Mouse (Mus musculus) small intestine, adult 2 months (tissue): ENCODE data around the gene Trpv1. TPM values are rescaled to one million over a fixed set of nuclear protein-coding genes. Genes with fewer than 3 reads are reported as not detected.

Experiments
- H3K27ac ChIP-seq: fragments of 200-500 bp; 2 replicates; pipeline ENCODE4 v1.5.1; 2012; ENCODE audit warnings: low read depth, low read length, control low read depth, inconsistent platforms; ENCODE audit not compliant: insufficient read depth
- H3K27me3 ChIP-seq: fragments of 200-500 bp; 2 replicates; pipeline ENCODE4 v1.6.1; 2012; ENCODE audit warnings: mild to moderate bottlenecking, moderate library complexity, low read length, inconsistent platforms; ENCODE audit not compliant: control insufficient read depth, insufficient read depth
- H3K36me3 ChIP-seq: fragments of 200-500 bp; 2 replicates; pipeline ENCODE4 v1.6.1; 2012; ENCODE audit warnings: mild to moderate bottlenecking, low read length, control low read depth, inconsistent platforms; ENCODE audit not compliant: control insufficient read depth, insufficient read depth
- H3K4me1 ChIP-seq: fragments of 200-500 bp; 2 replicates; pipeline ENCODE4 v1.6.1; 2012; ENCODE audit warnings: low read length, inconsistent platforms, mixed read lengths; ENCODE audit not compliant: control insufficient read depth, insufficient read depth, insufficient read length
- H3K4me3 ChIP-seq: fragments of 200-500 bp; 2 replicates; pipeline ENCODE4 v1.5.1; 2012; ENCODE audit warnings: low read depth, mild to moderate bottlenecking, control low read depth, inconsistent platforms, low read length, moderate library complexity
- CTCF ChIP-seq: fragments of 200-500 bp; IDR thresholded peaks from 2 replicates; pipeline ENCODE4 v1.5.1; 2012; ENCODE audit warnings: low read depth, mild to moderate bottlenecking, control low read depth, inconsistent platforms, low read length, moderate library complexity, mixed read lengths; ENCODE audit not compliant: insufficient replicate concordance, insufficient read length; ENCODE audit errors: extremely low read depth
- POLR2A ChIP-seq: fragments of 200-500 bp; IDR thresholded peaks from 2 replicates; pipeline ENCODE4 v1.6.1; 2012; ENCODE audit warnings: low read depth, mild to moderate bottlenecking, control low read depth, inconsistent platforms, low read length, moderate library complexity
- WGBS: fragments of 180-500 bp; shearing (Covaris S2); methylation state at CpG from one replicate; pipeline ENCODE4 v1.1.7; 2018; 5-methylcytosine and 5-hydroxymethylcytosine counted together
- polyA plus RNA-seq: library from polyadenylated mRNA; depleted of rRNA; stranded (reverse); fragments of >200 nt; gene quantifications from 2 replicates; pipeline ENCODE4 v1.2.3, GENCODE M21; 2012

The Trpv1 gene
- polyA plus RNA-seq, 1 experiment, result 0.10 TPM

- H3K4me3 ChIP-seq, result no peak overlapping the region
- WGBS, result 83% methylated on average over 3 of the region's 3 CpGs
- no peak overlapping the region for H3K27ac ChIP-seq
- H3K27me3 ChIP-seq, result no peaks in the 10 kb centered on the region
- no peak for TF ChIP-seq POLR2A
- TF ChIP-seq CTCF, result no peak
- H3K36me3 ChIP-seq, result peaks cover 21% of the 10 kb centered on the region
- H3K4me1 ChIP-seq, result no peaks in the 10 kb centered on the region
Observed at GRCm38 (mm10) chr11:73213956-73214355, 20.1 kb upstream of the Trpv1 start.

GRCm38 (mm10) chr11:73219671-73220070, 14.4 kb upstream of the Trpv1 start:
- Histone ChIP-seq H3K27me3 (no peaks in the 10 kb centered on the region), H3K4me3 (no peak overlapping the region), H3K36me3 (peaks cover 22% of the 10 kb centered on the region), H3K4me1 (peaks cover 2% of the 10 kb centered on the region; the same call in 1 of the 2 replicates), H3K27ac (no peak overlapping the region)
- WGBS, result 71% methylated on average over 2 of the region's 2 CpGs
- TF ChIP-seq CTCF (peak; percentile 46; the same call in 1 of the 2 replicates), POLR2A (no peak)

DNA sequence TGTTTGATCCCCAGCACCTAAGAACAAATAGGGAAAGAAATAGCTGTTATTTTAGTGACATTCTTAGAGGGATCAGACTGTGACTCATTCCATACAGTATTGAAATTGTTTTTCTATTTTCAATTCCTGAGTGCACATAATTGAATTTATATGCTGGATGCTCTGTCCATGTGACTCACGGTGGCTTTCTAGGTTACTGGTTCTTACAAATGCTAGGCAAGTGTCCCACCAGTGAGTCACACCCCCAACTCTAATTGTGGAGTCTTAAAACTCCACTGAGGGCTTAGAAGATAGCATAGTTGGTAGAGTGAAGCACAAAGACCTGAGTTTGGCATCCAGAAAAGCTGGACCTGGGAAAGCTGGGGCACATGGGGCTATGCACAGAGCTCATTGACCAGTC, 13.4 kb upstream of the Trpv1 start:
- TF ChIP-seq CTCF (no peak), POLR2A (no peak)
- Histone ChIP-seq H3K36me3 (peaks cover 16% of the 10 kb centered on the region), H3K27ac (no peak overlapping the region), H3K4me1 (peaks cover 2% of the 10 kb centered on the region; the same call in 1 of the 2 replicates), H3K27me3 (no peaks in the 10 kb centered on the region), H3K4me3 (no peak overlapping the region)
- WGBS, result 90% methylated on average over 1 of the region's 1 CpGs

DNA sequence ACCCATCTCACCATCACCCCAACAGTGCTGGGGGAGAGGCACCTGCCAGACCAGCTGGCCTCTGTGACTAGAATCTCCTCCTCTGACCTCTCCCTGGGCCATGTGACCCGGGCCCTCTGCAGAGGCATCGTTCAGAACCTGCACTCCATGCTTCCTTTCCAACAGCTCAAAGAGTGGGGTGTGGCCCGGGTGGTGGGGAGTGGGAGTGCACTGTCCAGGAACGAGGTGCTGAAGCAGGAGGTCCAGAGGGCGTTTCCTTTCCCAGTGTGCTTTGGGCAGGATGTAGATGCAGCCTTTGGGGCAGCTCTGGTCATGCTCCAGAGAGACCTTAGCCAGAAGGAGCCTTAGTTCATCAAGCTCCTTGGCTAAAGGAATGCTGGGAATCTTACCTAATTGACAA, 11.2 kb upstream of the Trpv1 start:
- TF ChIP-seq POLR2A (no peak), CTCF (no peak)
- H3K27me3 ChIP-seq, result no peaks in the 10 kb centered on the region
- H3K36me3 ChIP-seq, result peaks cover 12% of the 10 kb centered on the region
- H3K27ac ChIP-seq, result no peak overlapping the region
- WGBS, result 32% methylated on average over 5 of the region's 5 CpGs
- H3K4me1 ChIP-seq, result peaks cover 2% of the 10 kb centered on the region; the same call in 1 of the 2 replicates
- no peak overlapping the region for H3K4me3 ChIP-seq

DNA sequence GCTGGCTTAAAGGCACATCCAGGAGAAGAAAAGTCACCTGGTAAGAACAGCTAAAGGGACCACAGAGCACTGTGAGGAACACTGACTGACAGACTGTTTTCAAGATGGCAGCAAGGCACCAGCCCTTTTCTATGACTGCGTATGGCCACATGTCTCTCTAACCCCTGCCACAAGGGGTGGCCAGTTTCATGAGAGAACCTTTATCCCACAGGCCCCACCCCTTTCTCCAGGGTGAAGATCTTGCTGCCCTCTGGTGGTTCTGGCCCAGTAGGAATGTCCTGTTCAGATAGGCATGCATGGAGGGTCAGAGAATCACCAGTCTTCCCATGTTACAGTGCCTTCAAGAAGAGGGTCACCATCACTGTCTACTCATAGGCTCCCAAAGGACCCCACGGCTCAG, 10.1 kb upstream of the Trpv1 start:
- H3K4me1 ChIP-seq, result peaks cover 2% of the 10 kb centered on the region; the same call in 1 of the 2 replicates
- TF ChIP-seq POLR2A (no peak), CTCF (peak; percentile 70; the same call in 1 of the 2 replicates)
- H3K36me3 ChIP-seq, result peaks cover 7% of the 10 kb centered on the region
- no peak overlapping the region for H3K27ac ChIP-seq
- H3K4me3 ChIP-seq, result no peak overlapping the region
- no peaks in the 10 kb centered on the region for H3K27me3 ChIP-seq
- WGBS, result 56% methylated on average over 2 of the region's 2 CpGs

GRCm38 (mm10) chr11:73225856-73226255, 8.2 kb upstream of the Trpv1 start:
- H3K27ac ChIP-seq, result no peak overlapping the region
- WGBS, result 85% methylated on average over 6 of the region's 6 CpGs
- no peak for TF ChIP-seq CTCF
- no peak for TF ChIP-seq POLR2A

GRCm38 (mm10) chr11:73228881-73229280, 5.2 kb upstream of the Trpv1 start:
- H3K4me1 ChIP-seq, result peaks cover under 1% of the 10 kb centered on the region; the same call in 1 of the 2 replicates
- no peak overlapping the region for H3K4me3 ChIP-seq
- H3K27me3 ChIP-seq, result no peaks in the 10 kb centered on the region
- H3K36me3 ChIP-seq, result no peaks in the 10 kb centered on the region
- 69% methylated on average over 5 of the region's 5 CpGs for WGBS
- TF ChIP-seq POLR2A, result no peak
- TF ChIP-seq CTCF, result no peak
- no peak overlapping the region for H3K27ac ChIP-seq

More at GRCm38 (mm10) chr11:73225856-73226255, 8.2 kb upstream of the Trpv1 start:
- H3K27me3 ChIP-seq, result no peaks in the 10 kb centered on the region
- H3K4me1 ChIP-seq, result peaks cover 2% of the 10 kb centered on the region; the same call in 1 of the 2 replicates
- H3K4me3 ChIP-seq, result no peak overlapping the region
- peaks cover 4% of the 10 kb centered on the region; the same call in 1 of the 2 replicates for H3K36me3 ChIP-seq
